Mouse (Mus musculus) leukemia stem cell, adult 10-12 weeks (primary cell): ENCODE results near the gene Cldn34b4. TPM values are rescaled to one million over a fixed set of nuclear protein-coding genes. Genes with fewer than 3 reads are reported as not detected.

ENCODE experiments used
- polyA plus RNA-seq: library from polyadenylated mRNA; stranded (reverse); fragments of >175 nt; gene quantifications from 2 replicates; pipeline ENCODE4 v1.2.3, GENCODE M21; 2012; ENCODE audit warnings: low replicate concordance

Cldn34b4 gene
- polyA plus RNA-seq, result not detected in 2 replicates

DNA sequence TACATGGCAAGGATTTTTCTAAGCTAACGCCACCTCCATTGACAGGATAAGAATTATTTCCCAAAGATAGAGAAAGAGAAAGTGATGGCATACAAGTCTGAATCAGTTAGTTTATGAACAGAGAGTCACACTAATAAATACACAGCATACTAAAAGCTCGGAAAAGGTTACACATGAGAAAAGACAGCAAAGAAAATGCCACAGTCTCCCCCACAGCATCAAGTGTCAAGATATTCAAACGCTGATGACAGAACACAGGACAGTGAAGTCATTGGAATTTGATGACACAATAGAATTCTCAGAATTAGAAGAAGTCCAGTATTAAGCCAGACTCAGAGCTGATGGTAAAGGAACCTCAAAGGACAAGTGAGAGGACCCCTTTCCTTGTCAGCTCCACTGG is at the start of gene Cldn34b4:
Gene Cldn34b4, plus strand, starts transcription at position 301 of the 400 bp plus-strand sequence.

Other genes starting within 250 kb of the Cldn34b4 start
- gene Cldn34b3, start 129.0 kb upstream of the Cldn34b4 start, polyA plus RNA-seq, result not detected in 2 replicates
- gene Cldn34d, start 209.6 kb downstream of the Cldn34b4 start, polyA plus RNA-seq, result not detected in 2 replicates